Mouse (Mus musculus) spleen, adult 12 weeks (tissue): ENCODE data around the gene Abhd13.

Experiments used
- DNase-seq: peaks from one replicate; pipeline ENCODE4 v3.0.0; 2022; ENCODE audit warnings: low spot score

Gene Abhd13

GRCm38 (mm10) chr8:10016252-10016651 is 38.7 kb downstream of the Abhd13 start:
- no peak for DNase-seq

- no peak for DNase-seq
These were observed 39.7 kb downstream of the Abhd13 start for GRCm38 (mm10) chr8:10017231-10017630.

GRCm38 (mm10) chr8:10030320-10031060 is 53.0 kb downstream of the Abhd13 start:
- no peak for DNase-seq

- no peak for DNase-seq
These were observed 53.7 kb downstream of the Abhd13 start for GRCm38 (mm10) chr8:10031177-10031576.

GRCm38 (mm10) chr8:10040866-10041265 is 63.4 kb downstream of the Abhd13 start:
- no peak for DNase-seq
